Mouse (Mus musculus): ENCODE results near the gene Gtf2i.

- no peak for TF ChIP-seq CTCF (IDR thresholded peaks at IDR 0.05; ENCODE audit: extremely low read depth, insufficient read depth, insufficient read length, insufficient replicate concordance)
- TF ChIP-seq POLR2A (IDR thresholded peaks at IDR 0.05; ENCODE audit: low read depth, low read length): no peak
Observed at GRCm38 (mm10) chr5:134232568-134232967, 82.0 kb downstream of the Gtf2i start.
